In genomic region chr7:143548231-143548961, GRCm38 (mm10) we compare ENCODE assay signal across 7 mouse cellular contexts. TPM values are rescaled to one million over a fixed set of nuclear protein-coding genes. Genes with fewer than 3 reads are reported as not detected.
A peak's percentile ranks its signal among the peaks of the same experiment; 100 is the strongest.
DNase-seq lines count a peak whose midpoint lies in the region; ATAC-seq and TF ChIP-seq lines count a peak whose summit lies in the region.

No protein-coding gene starts in this region.

- no peaks in the 10 kb centered on the region for H3K27me3 ChIP-seq in Patski
- H3K27me3 ChIP-seq in embryonic facial prominence, embryonic 11.5 days (ENCODE audit: control insufficient read depth, insufficient read depth, low read length): no peaks in the 10 kb centered on the region
- no peaks in the 10 kb centered on the region for H3K27me3 ChIP-seq in midbrain, embryonic 12.5 days

- H3K36me3 ChIP-seq in embryonic facial prominence, embryonic 11.5 days (replicated peaks; ENCODE audit: control insufficient read depth, insufficient read depth, low read depth, low read length): no peaks in the 10 kb centered on the region
- H3K36me3 ChIP-seq in midbrain, embryonic 12.5 days: peaks cover 6% of the 10 kb centered on the region; the same call in 1 of the 2 replicates

- under 1% methylated on average over 48 of the region's 63 CpGs for WGBS in embryonic facial prominence, embryonic 11.5 days
- WGBS in midbrain, embryonic 12.5 days: under 1% methylated on average over 58 of the region's 63 CpGs

- CTCF ChIA-PET in Patski (lab: Charles Lee): no interaction called here

- TF ChIP-seq CTCF in Patski (IDR thresholded peaks at IDR 0.05): no peak

- in situ Hi-C loops in Patski (cut with MboI; ENCODE audit: low pct_unique_long_range_greater_than_20kb): no loop called here

- ATAC-seq in Patski: peak; percentile 75
- ATAC-seq in embryonic facial prominence, embryonic 11.5 days (replicated peaks; ENCODE audit: insufficient number of reproducible peaks, low FRiP score, low TSS enrichment, low read depth): peak; percentile 74
- peak; percentile 54 for ATAC-seq in inflammation-experienced regulatory T-cells, adult 6 months
- ATAC-seq in midbrain, embryonic 12.5 days (ENCODE audit: low FRiP score, low read depth): peak; percentile 83

- POLR2A ChIA-PET in Patski (lab: Charles Lee): interaction anchor here (0.9 to 1.0 kb wide), 2 partner anchors 14 to 34 kb away, joined by 3 to 4 read pairs; no protein-coding TSS in a partner anchor

- H3K4me3 ChIP-seq in embryonic facial prominence, embryonic 11.5 days (ENCODE audit: low read depth, low read length): peak overlapping the region; percentile 95
- peak overlapping the region; percentile 79 for H3K4me3 ChIP-seq in midbrain, embryonic 12.5 days

- peak overlapping the region; percentile 94 for H3K9ac ChIP-seq in embryonic facial prominence, embryonic 11.5 days (replicated peaks; ENCODE audit: low read length)
- H3K9ac ChIP-seq in midbrain, embryonic 12.5 days (replicated peaks): peak overlapping the region; percentile 88

- H3K9me3 ChIP-seq in embryonic facial prominence, embryonic 11.5 days (replicated peaks; ENCODE audit: control insufficient read depth, low read length): no peaks in the 10 kb centered on the region
- no peaks in the 10 kb centered on the region for H3K9me3 ChIP-seq in midbrain, embryonic 12.5 days

- H3K27ac ChIP-seq in embryonic facial prominence, embryonic 11.5 days (replicated peaks; ENCODE audit: low read depth, low read length): peak overlapping the region; percentile 79
- peak overlapping the region; percentile 91 for H3K27ac ChIP-seq in midbrain, embryonic 12.5 days (replicated peaks)

- peak; percentile 20 to 40 for DNase-seq in left cerebral cortex, adult 9 months (ENCODE audit: low spot score in 2 of 2)
- DNase-seq in left cerebral cortex, adult 18-20 months (ENCODE audit: low spot score in 2 of 2): no peak
- DNase-seq in Patski (ENCODE audit: low read depth, low spot score): no peak
- DNase-seq in embryonic facial prominence, embryonic 11.5 days (ENCODE audit: low spot score): peak; percentile 71
- DNase-seq in thymus, postnatal 25 days: peak; percentile 80

- peak overlapping the region; percentile 60 for H3K4me2 ChIP-seq in embryonic facial prominence, embryonic 11.5 days (ENCODE audit: low read depth, low read length)
- H3K4me2 ChIP-seq in midbrain, embryonic 12.5 days (replicated peaks): peak overlapping the region; percentile 82

- no peaks in the 10 kb centered on the region for H3K4me1 ChIP-seq in embryonic facial prominence, embryonic 11.5 days (ENCODE audit: control insufficient read depth, insufficient read depth, low read length)
- H3K4me1 ChIP-seq in midbrain, embryonic 12.5 days: peaks cover 29% of the 10 kb centered on the region

RNA-seq across cellular contexts. Expression of gene Nap1l4, which starts 0.5 kb away (rescaled TPM):
- 100 to 1,000 TPM; 110 to 119 TPM for total RNA-seq in left cerebral cortex, adult 18-20 months (2021)
- 127 TPM for polyA plus RNA-seq in Patski (2021)
- 178 and 197 TPM in 2 replicates for polyA plus RNA-seq in embryonic facial prominence, embryonic 11.5 days (2014; fragmentation: Nextera tagmentation; extraction: Ambion mirVana)
- polyA plus RNA-seq in inflammation-experienced regulatory T-cells, adult 6 months (2017; shearing (Covaris generic)): 100 to 1,000 TPM; 258 to 310 (median 262) TPM
- polyA plus RNA-seq in midbrain, embryonic 12.5 days (2016; fragmentation: Nextera tagmentation; extraction: Ambion mirVana): 345 and 355 TPM in 2 replicates

RNA-seq across cellular contexts. Expression of gene Phlda2, which starts 45.4 kb away (rescaled TPM):
- total RNA-seq in left cerebral cortex, adult 18-20 months (2021): not detected
- not detected for polyA plus RNA-seq in Patski (2021)
- polyA plus RNA-seq in embryonic facial prominence, embryonic 11.5 days (2014; fragmentation: Nextera tagmentation; extraction: Ambion mirVana): 2.8 and 2.9 TPM in 2 replicates
- polyA plus RNA-seq in inflammation-experienced regulatory T-cells, adult 6 months (2017; shearing (Covaris generic)): not detected
- 1.4 and 1.5 TPM in 2 replicates for polyA plus RNA-seq in midbrain, embryonic 12.5 days (2016; fragmentation: Nextera tagmentation; extraction: Ambion mirVana)

RNA-seq across cellular contexts. Expression of gene Cars, which starts 51.5 kb away (rescaled TPM):
- 10 to 100 TPM; 53.2 to 57.8 TPM for total RNA-seq in left cerebral cortex, adult 18-20 months (2021)
- polyA plus RNA-seq in Patski (2021): 81.5 TPM
- polyA plus RNA-seq in embryonic facial prominence, embryonic 11.5 days (2014; fragmentation: Nextera tagmentation; extraction: Ambion mirVana): 55.9 and 56.7 TPM in 2 replicates
- 10 to 100 TPM; 29.9 to 40.2 (median 31.2) TPM for polyA plus RNA-seq in inflammation-experienced regulatory T-cells, adult 6 months (2017; shearing (Covaris generic))
- polyA plus RNA-seq in midbrain, embryonic 12.5 days (2016; fragmentation: Nextera tagmentation; extraction: Ambion mirVana): 67.5 and 72.1 TPM in 2 replicates

Comparison
In these comparisons a context has a peak if more than half of its experiments do, and no peak if none do; other contexts are left out.
1. DNase-seq: peak in left cerebral cortex, adult 9 months (2 of 2), embryonic facial prominence, embryonic 11.5 days (single experiment) and thymus, postnatal 25 days (single experiment); none in left cerebral cortex, adult 18-20 months (0 of 2) and Patski (single experiment).
2. Peak in every context shown above with its lines, with median percentiles within 50 percentile points of each other: ATAC-seq.